Mouse (Mus musculus) midbrain, embryonic 15.5 days (tissue): Measurements from ENCODE around the gene Romo1. TPM values are rescaled to one million over a fixed set of nuclear protein-coding genes. Genes with fewer than 3 reads are reported as not detected.
"Not testable (repeated sequence)": the region's sequence is repeated elsewhere in the genome, so short reads cannot be mapped to it uniquely, and the experiment has no call there.

Source experiments
- ATAC-seq: fragments of 200-750 bp; cut with Nextera tagmentation; replicated peaks from 2 replicates; pipeline ENCODE4 v1.8.0; 2017; ENCODE audit warnings: moderate TSS enrichment
- H3K27ac ChIP-seq: fragments of 300-500 bp; sonication (generic); 2 replicates; pipeline ENCODE4 v1.5.1; 2015; ENCODE audit warnings: mild to moderate bottlenecking, inconsistent platforms
- H3K27me3 ChIP-seq: fragments of 300-500 bp; sonication (generic); replicated peaks from 2 replicates; pipeline ENCODE4 v1.6.1; 2015; ENCODE audit warnings: inconsistent platforms
- H3K36me3 ChIP-seq: fragments of 300-500 bp; sonication (generic); replicated peaks from 2 replicates; pipeline ENCODE4 v1.6.1; 2015; ENCODE audit warnings: inconsistent platforms
- H3K4me1 ChIP-seq: fragments of 300-500 bp; sonication (generic); 2 replicates; pipeline ENCODE4 v1.6.1; 2015; ENCODE audit warnings: inconsistent platforms
- H3K4me2 ChIP-seq: fragments of 300-500 bp; sonication (generic); 2 replicates; pipeline ENCODE4 v1.6.1; 2015; ENCODE audit warnings: inconsistent platforms, mild to moderate bottlenecking, moderate library complexity
- H3K4me3 ChIP-seq: fragments of 300-500 bp; sonication (generic); 2 replicates; pipeline ENCODE4 v1.5.1; 2015; ENCODE audit warnings: mild to moderate bottlenecking, inconsistent platforms
- H3K9ac ChIP-seq: fragments of 300-500 bp; sonication (generic); 2 replicates; pipeline ENCODE4 v1.6.1; 2015; ENCODE audit warnings: mild to moderate bottlenecking, inconsistent platforms
- H3K9me3 ChIP-seq: fragments of 300-500 bp; sonication (generic); 2 replicates; pipeline ENCODE4 v1.6.1; 2016; ENCODE audit warnings: inconsistent platforms
- WGBS: fragments of 180-500 bp; shearing (Covaris S2); methylation state at CpG from one replicate; pipeline ENCODE4 v1.1.7; 2015; ENCODE audit warnings: mixed read lengths; 5-methylcytosine and 5-hydroxymethylcytosine counted together
- polyA plus RNA-seq: library from polyadenylated mRNA; unstranded; fragments of >200 nt; fragmentation: Nextera tagmentation; extraction: Ambion mirVana; gene quantifications from 2 replicates; pipeline ENCODE4 v1.2.1, GENCODE M21; 2015

Romo1 gene
- polyA plus RNA-seq, result 377 and 400 TPM in 2 replicates

GRCm38 (mm10) chr2:156143953-156144724, at the start of gene Romo1, which contains the start of gene Nfs1:
Gene Romo1, plus strand, starts transcription at chr2:156144039.
Gene Nfs1, minus strand, starts transcription at chr2:156144186.
- H3K9ac ChIP-seq, result peak within 1 kb of the TSS; percentile 76
- H3K9me3 ChIP-seq, result no peaks in the 10 kb centered on the region
- peak; percentile 99 for ATAC-seq
- peak within 1 kb of the TSS; percentile 82 for H3K4me3 ChIP-seq
- H3K27me3 ChIP-seq, result no peaks in the 10 kb centered on the region
- WGBS, result under 1% methylated on average over 70 of the region's 70 CpGs
- H3K4me2 ChIP-seq, result peak within 1 kb of the TSS; percentile 72
- peaks cover 26% of the 10 kb centered on the region for H3K36me3 ChIP-seq
- peak within 1 kb of the TSS; percentile 92 for H3K27ac ChIP-seq
- peaks cover 19% of the 10 kb centered on the region for H3K4me1 ChIP-seq

GRCm38 (mm10) chr2:156110627-156111357, 33.0 kb upstream of the Romo1 start:
- no peaks in the 10 kb centered on the region for H3K9me3 ChIP-seq
- WGBS, result under 1% methylated on average over 16 of the region's 16 CpGs
- peak overlapping the region; percentile 84 for H3K27ac ChIP-seq
- peaks cover 16% of the 10 kb centered on the region for H3K4me1 ChIP-seq
- peak; percentile 84 for ATAC-seq
- no peaks in the 10 kb centered on the region for H3K27me3 ChIP-seq
- no peaks in the 10 kb centered on the region for H3K36me3 ChIP-seq
- H3K9ac ChIP-seq, result peak overlapping the region; percentile 85
- H3K4me3 ChIP-seq, result peak overlapping the region; percentile 70
- peak overlapping the region; percentile 49 for H3K4me2 ChIP-seq

GRCm38 (mm10) chr2:156111358-156112079, 32.3 kb upstream of the Romo1 start, which contains the start of the genes Cpne1 and Rbm12:
Gene Cpne1, minus strand, starts transcription at chr2:156111965.
Gene Rbm12, minus strand, starts transcription at chr2:156111978.
- no peaks in the 10 kb centered on the region for H3K36me3 ChIP-seq
- peak within 1 kb of the TSS; percentile 85 for H3K9ac ChIP-seq
- H3K4me2 ChIP-seq, result peak within 1 kb of the TSS; percentile 53
- ATAC-seq, result peak; percentile 96
- peak within 1 kb of the TSS; percentile 84 for H3K27ac ChIP-seq
- WGBS, result under 1% methylated on average over 69 of the region's 74 CpGs
- no peaks in the 10 kb centered on the region for H3K9me3 ChIP-seq
- peaks cover 16% of the 10 kb centered on the region for H3K4me1 ChIP-seq
- H3K27me3 ChIP-seq, result no peaks in the 10 kb centered on the region
- H3K4me3 ChIP-seq, result peak within 1 kb of the TSS; percentile 70

- H3K9me3 ChIP-seq, result not testable (repeated sequence)
Observed at GRCm38 (mm10) chr2:156112080-156112423, 31.8 kb upstream of the Romo1 start.

GRCm38 (mm10) chr2:156119566-156119965, 24.3 kb upstream of the Romo1 start:
- Histone ChIP-seq H3K4me2 (no peak overlapping the region), H3K27ac (no peak overlapping the region)
- no peak for ATAC-seq

More at GRCm38 (mm10) chr2:156112080-156112423, 31.8 kb upstream of the Romo1 start:
- peak overlapping the region; percentile 53 for H3K4me2 ChIP-seq
- 0 out of 2 replicates have a peak overlapping the region, but pooled peaks have one; percentile 85 for H3K9ac ChIP-seq
- not testable (repeated sequence) for ATAC-seq, H3K27me3 ChIP-seq, H3K36me3 ChIP-seq
- peak overlapping the region; percentile 84 for H3K27ac ChIP-seq
- H3K4me1 ChIP-seq, result peaks cover 16% of the 10 kb centered on the region
- peak overlapping the region; percentile 70 for H3K4me3 ChIP-seq
- 23% methylated on average over 5 of the region's 5 CpGs for WGBS

GRCm38 (mm10) chr2:156123731-156124130, 20.1 kb upstream of the Romo1 start:
- WGBS, result 94% methylated on average over 5 of the region's 5 CpGs

More at GRCm38 (mm10) chr2:156119566-156119965, 24.3 kb upstream of the Romo1 start:
- H3K4me3 ChIP-seq, result no peak overlapping the region
- no peaks in the 10 kb centered on the region; the same call in 1 of the 2 replicates for H3K36me3 ChIP-seq
- H3K27me3 ChIP-seq, result no peaks in the 10 kb centered on the region
- no peak overlapping the region for H3K9ac ChIP-seq
- H3K9me3 ChIP-seq, result no peaks in the 10 kb centered on the region
- H3K4me1 ChIP-seq, result no peaks in the 10 kb centered on the region

GRCm38 (mm10) chr2:156126992-156127391, 16.8 kb upstream of the Romo1 start, which contains the start of gene Gm28036:
Gene Gm28036, minus strand, starts transcription at chr2:156127092.
- Histone ChIP-seq H3K9ac (no peak within 1 kb of the TSS), H3K4me1 (no peaks in the 10 kb centered on the region), H3K9me3 (no peaks in the 10 kb centered on the region), H3K4me3 (no peak within 1 kb of the TSS), H3K4me2 (no peak within 1 kb of the TSS), H3K36me3 (peaks cover 12% of the 10 kb centered on the region; the same call in 1 of the 2 replicates), H3K27me3 (no peaks in the 10 kb centered on the region), H3K27ac (no peak within 1 kb of the TSS)
- no peak for ATAC-seq
- 97% methylated on average over 5 of the region's 5 CpGs for WGBS

More at GRCm38 (mm10) chr2:156123731-156124130, 20.1 kb upstream of the Romo1 start:
- no peaks in the 10 kb centered on the region for H3K27me3 ChIP-seq
- H3K4me3 ChIP-seq, result no peak overlapping the region
- H3K9ac ChIP-seq, result no peak overlapping the region
- H3K27ac ChIP-seq, result no peak overlapping the region
- H3K9me3 ChIP-seq, result no peaks in the 10 kb centered on the region
- no peak overlapping the region for H3K4me2 ChIP-seq
- H3K4me1 ChIP-seq, result no peaks in the 10 kb centered on the region
- peaks cover 6% of the 10 kb centered on the region; the same call in 1 of the 2 replicates for H3K36me3 ChIP-seq
- no peak for ATAC-seq

GRCm38 (mm10) chr2:156134161-156134560, 9.7 kb upstream of the Romo1 start:
- Histone ChIP-seq H3K9me3 (no peaks in the 10 kb centered on the region), H3K4me2 (no peak overlapping the region), H3K27ac (no peak overlapping the region), H3K27me3 (no peaks in the 10 kb centered on the region), H3K4me1 (no peaks in the 10 kb centered on the region), H3K4me3 (no peak overlapping the region), H3K36me3 (peaks cover 11% of the 10 kb centered on the region; the same call in 1 of the 2 replicates), H3K9ac (no peak overlapping the region)
- 88% methylated on average over 5 of the region's 5 CpGs for WGBS
- no peak for ATAC-seq

- no peak overlapping the region for H3K27ac ChIP-seq
- WGBS, result 91% methylated on average over 6 of the region's 6 CpGs
- no peaks in the 10 kb centered on the region for H3K4me1 ChIP-seq
- no peak overlapping the region for H3K4me2 ChIP-seq
- no peak for ATAC-seq
- no peak overlapping the region for H3K9ac ChIP-seq
- no peaks in the 10 kb centered on the region for H3K9me3 ChIP-seq
- no peaks in the 10 kb centered on the region for H3K27me3 ChIP-seq
- H3K4me3 ChIP-seq, result no peak overlapping the region
- H3K36me3 ChIP-seq, result peaks cover 11% of the 10 kb centered on the region; the same call in 1 of the 2 replicates
Observed at GRCm38 (mm10) chr2:156135695-156136094, 8.1 kb upstream of the Romo1 start.

- peaks cover 19% of the 10 kb centered on the region for H3K4me1 ChIP-seq
- H3K27ac ChIP-seq, result peak overlapping the region; percentile 92; the same call in 1 of the 2 replicates
- ATAC-seq, result no peak
- peak overlapping the region; percentile 72 for H3K4me2 ChIP-seq
- H3K9me3 ChIP-seq, result no peaks in the 10 kb centered on the region
- no peaks in the 10 kb centered on the region for H3K27me3 ChIP-seq
- H3K36me3 ChIP-seq, result peaks cover 15% of the 10 kb centered on the region
- peak overlapping the region; percentile 82 for H3K4me3 ChIP-seq
- peak overlapping the region; percentile 76; the same call in 1 of the 2 replicates for H3K9ac ChIP-seq
- WGBS, result 77% methylated on average over 2 of the region's 2 CpGs
Observed at GRCm38 (mm10) chr2:156142820-156143219, 1.0 kb upstream of the Romo1 start.

- Histone ChIP-seq H3K27me3 (no peaks in the 10 kb centered on the region), H3K36me3 (peaks cover 20% of the 10 kb centered on the region), H3K9me3 (no peaks in the 10 kb centered on the region), H3K27ac (peak overlapping the region; percentile 92), H3K4me1 (peaks cover 19% of the 10 kb centered on the region), H3K4me2 (peak overlapping the region; percentile 72), H3K4me3 (peak overlapping the region; percentile 82), H3K9ac (peak overlapping the region; percentile 76)
- 2% methylated on average over 16 of the region's 16 CpGs for WGBS
- no peak for ATAC-seq
Observed at GRCm38 (mm10) chr2:156143367-156143766, 472 bp upstream of the Romo1 start.
